Mouse (Mus musculus) myocyte (in vitro differentiated cells): ENCODE measurements around the gene Fggy.

Source experiments
- E2F4 ChIP-seq: IDR thresholded peaks from one replicate; pipeline ENCODE4 v1.6.1; 2011; ENCODE audit warnings: mild to moderate bottlenecking, control low read depth, moderate library complexity; ENCODE audit not compliant: insufficient read depth
- POLR2A ChIP-seq: IDR thresholded peaks from one replicate; pipeline ENCODE4 v1.6.1; 2011; ENCODE audit warnings: low read depth, mild to moderate bottlenecking, control low read depth, moderate library complexity; ENCODE audit not compliant: insufficient read length
- POLR2AphosphoS2 ChIP-seq: IDR thresholded peaks from one replicate; pipeline ENCODE4 v1.6.1; 2011; ENCODE audit warnings: low read depth, control low read depth; ENCODE audit not compliant: insufficient read length
- TCF12 ChIP-seq: IDR thresholded peaks from one replicate; pipeline ENCODE4 v1.6.1; 2011; ENCODE audit warnings: mild to moderate bottlenecking, control low read depth; ENCODE audit not compliant: poor library complexity, insufficient read depth, severe bottlenecking

- TF ChIP-seq POLR2AphosphoS2 = no peak
- no peak for TF ChIP-seq TCF12
- TF ChIP-seq POLR2A = no peak
- TF ChIP-seq E2F4 = no peak
These were observed 342.8 kb downstream of the Fggy start for GRCm38 (mm10) chr4:95899926-95900712.
